Mouse (Mus musculus) stomach, postnatal 0 days (tissue): ENCODE measurements at regions not wholly inside any gene's neighbourhood (a gene's known extent, or its start where the extent isn't known, plus 50 kb on each side); places are given as distances from the start of the nearest gene placed in this dataset.

Source experiments
- ATAC-seq: fragments of 200-750 bp; cut with Nextera tagmentation; 2 replicates; pipeline ENCODE4 v1.8.0; 2017; ENCODE audit not compliant: low FRiP score, low TSS enrichment
- DNase-seq: peaks from one replicate; pipeline ENCODE4 v3.0.0-alpha.2; 2016; ENCODE audit warnings: low spot score
- H3K27ac ChIP-seq: fragments of 300-500 bp; sonication (generic); replicated peaks from 2 replicates; pipeline ENCODE4 v1.5.1; 2014; ENCODE audit warnings: mild to moderate bottlenecking, control low read depth
- H3K27me3 ChIP-seq: fragments of 300-500 bp; sonication (generic); 2 replicates; pipeline ENCODE4 v1.6.1; 2014; ENCODE audit warnings: low read length; ENCODE audit not compliant: control insufficient read depth, insufficient read depth
- H3K36me3 ChIP-seq: fragments of 300-500 bp; sonication (generic); 2 replicates; pipeline ENCODE4 v1.6.1; 2014; ENCODE audit warnings: low read length, mixed read lengths; ENCODE audit not compliant: control insufficient read depth, insufficient read depth
- H3K4me1 ChIP-seq: fragments of 300-500 bp; sonication (generic); replicated peaks from 2 replicates; pipeline ENCODE4 v1.6.1; 2014; ENCODE audit warnings: antibody characterized with exemption; ENCODE audit not compliant: control insufficient read depth, insufficient read depth
- H3K4me2 ChIP-seq: fragments of 300-500 bp; sonication (generic); replicated peaks from 2 replicates; pipeline ENCODE4 v1.6.1; 2014; ENCODE audit warnings: low read depth, mild to moderate bottlenecking, control low read depth, moderate library complexity
- H3K4me3 ChIP-seq: fragments of 300-500 bp; sonication (generic); 2 replicates; pipeline ENCODE4 v1.5.1; 2014; ENCODE audit warnings: low read depth, low read length, control low read depth
- H3K9ac ChIP-seq: fragments of 300-500 bp; sonication (generic); 2 replicates; pipeline ENCODE4 v1.6.1; 2014; ENCODE audit warnings: mild to moderate bottlenecking, low read length, control low read depth, mixed read lengths
- H3K9me3 ChIP-seq: fragments of 300-500 bp; sonication (generic); 2 replicates; pipeline ENCODE4 v1.6.1; 2016; ENCODE audit warnings: low read length; ENCODE audit not compliant: control insufficient read depth
- CTCF ChIP-seq: IDR thresholded peaks from 2 replicates; pipeline ENCODE4 v1.5.1; 2016; ENCODE audit warnings: antibody characterized with exemption, low read depth, mild to moderate bottlenecking, moderate library complexity
- EP300 ChIP-seq: optimal IDR thresholded peaks from 2 replicates; pipeline ENCODE3; 2016; ENCODE audit warnings: antibody characterized with exemption
- WGBS: fragments of 180-500 bp; shearing (Covaris S2); extraction: QIAGEN DNeasy Blood & Tissue Kit; methylation state at CpG from one replicate; pipeline ENCODE4 v1.1.7; 2014; 5-methylcytosine and 5-hydroxymethylcytosine counted together

DNA sequence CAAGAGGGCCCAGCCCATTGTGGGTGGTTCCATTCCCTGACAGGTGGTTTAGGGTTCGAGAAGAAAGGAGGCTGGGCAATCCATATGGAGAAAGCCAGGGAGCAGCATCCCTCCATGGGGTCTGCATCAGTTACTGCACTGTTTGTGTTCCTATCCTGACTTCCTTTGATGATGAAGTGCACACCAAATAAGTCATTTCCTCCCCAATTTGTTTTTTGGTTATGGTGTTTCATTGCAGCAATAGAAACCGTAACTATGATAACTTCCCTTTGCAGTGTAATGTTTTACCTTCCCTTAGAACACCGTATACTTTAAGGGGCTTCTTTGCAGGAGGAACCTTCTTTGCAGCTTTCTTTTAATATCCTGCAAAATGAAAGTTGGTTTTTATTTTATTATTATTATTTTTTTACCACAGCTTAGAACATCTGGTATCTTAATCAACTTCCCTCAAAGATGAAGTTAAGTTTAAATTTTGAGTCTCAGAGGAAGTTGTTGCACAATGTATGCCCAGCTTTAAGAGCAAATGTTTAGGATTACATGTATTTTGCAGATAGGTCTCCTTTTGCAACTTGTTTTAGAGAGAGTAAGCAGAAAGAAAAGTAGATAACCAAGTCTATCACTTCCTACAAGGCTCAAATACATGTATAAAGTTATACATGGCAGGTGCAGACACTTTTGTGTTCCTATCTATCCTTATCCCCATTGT is 1059.1 kb downstream of the Diaph2 start:
- DNase-seq (no peak), ATAC-seq (no peak)
- H3K27ac ChIP-seq: no peak overlapping the region
- H3K4me2 ChIP-seq: no peak overlapping the region
- no peaks in the 10 kb centered on the region for H3K36me3 ChIP-seq
- 74% methylated on average over 3 of the region's 3 CpGs for whole genome bisulfite sequencing
- H3K9me3 ChIP-seq: no peaks in the 10 kb centered on the region
- TF ChIP-seq EP300 (no peak), CTCF (no peak)
- no peak overlapping the region for H3K4me3 ChIP-seq
- no peak overlapping the region for H3K9ac ChIP-seq
- no peaks in the 10 kb centered on the region for H3K27me3 ChIP-seq
- no peaks in the 10 kb centered on the region for H3K4me1 ChIP-seq

DNA sequence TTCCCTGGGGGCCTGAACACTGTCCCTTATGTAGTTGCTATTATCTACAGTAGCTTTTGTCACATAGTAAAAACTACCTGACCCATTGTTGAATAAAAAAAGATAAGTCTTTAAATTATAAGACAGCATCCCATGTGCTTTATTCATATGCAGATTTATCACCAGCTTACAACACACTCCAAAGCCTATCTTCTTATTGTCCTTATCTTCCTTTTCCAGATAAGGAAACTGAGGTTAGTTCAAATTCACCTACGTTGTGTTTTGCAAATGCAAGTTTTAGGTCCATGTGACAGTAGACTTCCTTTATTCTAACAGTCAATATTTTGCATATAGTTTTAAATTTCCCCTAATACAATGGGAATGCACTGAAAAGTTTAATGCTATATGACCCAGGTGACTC is 1069.4 kb downstream of the Diaph2 start:
- no peak overlapping the region for H3K4me3 ChIP-seq
- ATAC-seq (no peak), DNase-seq (no peak)
- TF ChIP-seq EP300 (no peak), CTCF (no peak)
- no peak overlapping the region for H3K27ac ChIP-seq
- WGBS: 63% methylated on average over 1 of the region's 1 CpGs
- H3K9me3 ChIP-seq: no peaks in the 10 kb centered on the region
- H3K36me3 ChIP-seq: no peaks in the 10 kb centered on the region
- H3K9ac ChIP-seq: no peak overlapping the region
- H3K4me1 ChIP-seq: no peaks in the 10 kb centered on the region
- H3K27me3 ChIP-seq: no peaks in the 10 kb centered on the region
- H3K4me2 ChIP-seq: no peak overlapping the region

DNA sequence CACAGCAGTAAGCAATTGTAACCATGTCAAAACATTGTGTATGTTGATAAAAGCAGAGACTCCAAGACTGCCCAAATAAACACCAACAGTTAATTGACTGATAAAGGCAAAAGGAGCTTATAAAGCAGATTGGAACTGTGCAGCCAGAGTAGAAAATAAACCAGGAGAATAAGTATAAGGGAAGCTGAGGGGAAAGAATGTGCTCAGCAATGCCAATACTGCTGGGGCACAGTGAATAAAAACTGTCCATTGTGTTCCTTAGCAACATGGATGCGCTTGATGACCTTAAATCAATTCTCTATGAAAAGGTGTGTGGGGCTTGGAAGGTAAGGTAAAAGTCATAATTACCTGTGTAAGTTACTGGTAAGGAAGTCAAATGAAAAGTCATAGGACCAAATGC is 1070.2 kb downstream of the Diaph2 start:
- H3K36me3 ChIP-seq: no peaks in the 10 kb centered on the region
- H3K9ac ChIP-seq: no peak overlapping the region
- no peaks in the 10 kb centered on the region for H3K27me3 ChIP-seq
- H3K4me3 ChIP-seq: no peak overlapping the region
- DNase-seq (no peak), ATAC-seq (no peak)
- no peaks in the 10 kb centered on the region for H3K9me3 ChIP-seq
- H3K4me2 ChIP-seq: no peak overlapping the region
- no peak overlapping the region for H3K27ac ChIP-seq
- WGBS: 83% methylated on average over 1 of the region's 1 CpGs
- TF ChIP-seq EP300 (no peak), CTCF (no peak)
- no peaks in the 10 kb centered on the region for H3K4me1 ChIP-seq

DNA sequence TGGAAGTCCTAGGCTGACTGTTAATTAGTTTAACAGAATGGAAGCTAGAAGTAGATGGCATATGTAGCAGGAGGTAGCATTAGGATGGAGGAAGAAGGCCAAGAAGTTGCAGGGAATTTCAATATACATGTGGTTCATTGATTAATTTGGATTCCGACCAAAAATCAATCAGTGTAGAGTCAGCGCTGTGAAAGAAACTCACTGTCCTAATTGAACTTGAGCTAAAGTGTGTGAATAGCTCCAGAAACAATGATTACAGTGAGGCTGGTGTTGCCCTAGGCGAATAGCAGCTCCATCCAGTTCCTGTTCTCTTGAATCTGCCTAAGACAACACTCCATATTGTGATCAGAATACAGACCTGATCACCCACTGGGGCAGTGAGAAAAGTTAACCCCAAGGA is 1070.6 kb downstream of the Diaph2 start:
- H3K36me3 ChIP-seq: no peaks in the 10 kb centered on the region
- no peaks in the 10 kb centered on the region for H3K4me1 ChIP-seq
- no peak overlapping the region for H3K9ac ChIP-seq
- H3K4me2 ChIP-seq: no peak overlapping the region
- ATAC-seq (no peak), DNase-seq (no peak)
- H3K27me3 ChIP-seq: no peaks in the 10 kb centered on the region
- H3K27ac ChIP-seq: no peak overlapping the region
- 88% methylated on average over 3 of the region's 3 CpGs for WGBS
- H3K4me3 ChIP-seq: no peak overlapping the region
- TF ChIP-seq CTCF: no peak
- no peak for TF ChIP-seq EP300
- H3K9me3 ChIP-seq: no peaks in the 10 kb centered on the region

DNA sequence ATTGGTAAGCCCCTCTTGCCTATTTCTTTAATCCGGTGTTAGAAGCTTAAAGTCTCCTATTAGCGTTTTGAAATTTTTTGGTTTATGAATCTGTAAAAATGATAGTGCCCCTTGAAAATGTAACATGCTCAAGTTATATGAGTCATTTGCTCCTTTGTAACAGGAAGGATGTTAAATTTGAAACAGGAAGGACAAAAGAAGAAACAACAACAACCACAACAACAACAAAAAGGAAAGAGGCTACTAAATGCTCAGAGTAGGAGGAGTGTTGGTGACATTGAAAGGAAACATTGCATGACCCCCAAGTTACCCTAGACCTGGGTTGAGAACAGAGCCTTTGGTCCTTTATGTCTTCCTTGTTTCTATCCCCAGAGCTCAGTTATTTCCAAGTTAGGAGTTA is 1074.4 kb downstream of the Diaph2 start:
- H3K4me1 ChIP-seq: no peaks in the 10 kb centered on the region
- TF ChIP-seq EP300 (no peak), CTCF (no peak)
- no peaks in the 10 kb centered on the region for H3K36me3 ChIP-seq
- H3K27me3 ChIP-seq: no peaks in the 10 kb centered on the region
- ATAC-seq: no peak
- WGBS: 93% methylated on average over 2 of the region's 2 CpGs
- H3K4me2 ChIP-seq: no peak overlapping the region
- H3K9ac ChIP-seq: no peak overlapping the region
- no peak overlapping the region for H3K27ac ChIP-seq
- no peak overlapping the region for H3K4me3 ChIP-seq
- DNase-seq: no peak
- H3K9me3 ChIP-seq: no peaks in the 10 kb centered on the region

DNA sequence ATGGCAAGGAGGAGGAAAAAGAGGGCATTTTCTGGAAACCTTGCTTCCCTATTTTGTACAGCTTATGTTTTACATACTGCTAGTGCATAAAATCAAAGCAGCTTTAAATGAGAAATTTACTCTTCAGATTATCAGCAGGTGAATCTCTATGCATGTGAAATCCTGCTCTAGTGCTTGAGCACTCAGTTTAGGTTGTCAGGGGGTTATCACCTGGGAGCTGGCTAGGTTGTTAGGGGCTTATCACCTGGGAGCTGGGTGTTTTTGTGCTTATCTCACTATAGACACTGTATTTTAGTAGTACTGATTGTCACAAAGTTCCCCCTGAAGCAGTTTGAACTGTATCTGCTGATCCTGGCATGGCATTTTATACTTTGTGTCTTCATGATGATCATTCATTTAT is 1086.3 kb downstream of the Diaph2 start:
- H3K9ac ChIP-seq: no peak overlapping the region
- no peak overlapping the region for H3K27ac ChIP-seq
- DNase-seq (no peak), ATAC-seq (no peak)
- H3K36me3 ChIP-seq: no peaks in the 10 kb centered on the region
- no peaks in the 10 kb centered on the region for H3K27me3 ChIP-seq
- H3K4me1 ChIP-seq: no peaks in the 10 kb centered on the region
- H3K4me3 ChIP-seq: no peak overlapping the region
- TF ChIP-seq EP300 (no peak), CTCF (no peak)
- H3K9me3 ChIP-seq: no peaks in the 10 kb centered on the region
- H3K4me2 ChIP-seq: no peak overlapping the region
